Mouse (Mus musculus): Measurements from ENCODE around the gene Spaca7. TPM values are rescaled to one million over a fixed set of nuclear protein-coding genes. Genes with fewer than 3 reads are reported as not detected.

Spaca7 gene
- polyA plus RNA-seq (2015; fragmentation: Nextera tagmentation; extraction: Ambion mirVana): not detected in 2 replicates

GRCm38 (mm10) chr8:12572814-12573534 is at the start of gene Spaca7:
Spaca7 (plus strand) TSS chr8:12573029.

Other genes starting within 250 kb of the Spaca7 start
- gene Sox1, start 177.7 kb upstream of the Spaca7 start, polyA plus RNA-seq (2015; fragmentation: Nextera tagmentation; extraction: Ambion mirVana): not detected in 2 replicates
- gene Tubgcp3, start 99.2 kb downstream of the Spaca7 start, polyA plus RNA-seq (2015; fragmentation: Nextera tagmentation; extraction: Ambion mirVana): 26.8 TPM in 2 replicates
- gene Atp11a, start 184.0 kb downstream of the Spaca7 start, polyA plus RNA-seq (2015; fragmentation: Nextera tagmentation; extraction: Ambion mirVana): 5.1 and 6.6 TPM in 2 replicates

All from spleen, postnatal 0 days (tissue).